Mouse (Mus musculus): Measurements from ENCODE around the gene Hspa2. TPM values are rescaled to one million over a fixed set of nuclear protein-coding genes. Genes with fewer than 3 reads are reported as not detected.

Hspa2 gene
- 0.48 TPM for polyA plus RNA-seq (2014; fragmentation: Illumina TruSeq; extraction: RNeasy Lipid Tissue Mini Kit (QIAGEN cat#74804); ENCODE audit: low read depth, low replicate concordance)

GRCm38 (mm10) chr12:76403886-76404537, at the start of gene Hspa2:
Hspa2 (plus strand) TSS chr12:76404176.

DNA sequence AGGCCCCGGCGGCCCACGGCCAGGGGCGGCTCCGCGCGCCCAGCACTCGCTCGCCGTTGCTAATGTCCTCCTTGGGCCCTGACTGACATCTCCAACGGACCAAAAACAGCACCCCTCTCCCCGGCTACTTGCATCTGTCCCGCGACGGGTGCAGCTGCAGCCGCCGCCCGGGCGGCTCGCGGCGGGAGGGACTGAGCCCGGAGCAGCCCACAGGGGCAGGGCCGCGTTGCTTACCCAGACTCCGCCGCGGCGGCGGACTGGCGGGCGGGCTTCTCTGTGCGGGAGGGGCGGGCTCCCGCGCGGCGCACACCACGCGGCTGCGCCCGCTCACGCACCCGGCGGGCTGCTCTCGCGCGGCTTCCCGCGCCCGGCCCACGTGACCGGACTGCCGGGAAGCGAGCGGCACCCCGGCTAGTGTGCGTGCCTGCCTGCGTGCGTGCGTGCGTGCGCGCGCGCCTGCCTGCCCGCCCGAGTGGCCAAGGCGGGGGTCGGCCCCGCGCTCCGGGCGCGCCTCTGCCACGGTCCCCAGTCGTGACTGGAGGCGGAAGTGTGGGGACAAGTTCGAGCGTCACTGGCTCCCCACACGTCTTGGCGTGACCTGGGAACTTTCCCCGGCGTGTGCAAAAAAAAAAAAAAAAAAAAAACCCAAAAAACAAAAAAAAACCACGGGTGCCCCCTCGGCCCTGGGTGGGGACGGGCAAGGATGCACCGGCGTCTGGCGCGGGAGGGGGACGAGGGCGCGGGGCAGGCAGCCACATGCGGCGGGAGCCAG, 34.6 kb upstream of the Hspa2 start, which contains the start of gene Zbtb25:
TSS of gene Zbtb25 (minus strand) at position 397 of the 772 bp plus-strand sequence.

GRCm38 (mm10) chr12:76369978-76370830, 33.8 kb upstream of the Hspa2 start, which contains the start of gene Zbtb1:
Zbtb1 (plus strand) TSS chr12:76370266.

GRCm38 (mm10) chr12:76417433-76417854, 13.5 kb downstream of the Hspa2 start, which contains the start of gene Ppp1r36:
Ppp1r36 (plus strand) TSS chr12:76417538.

Other genes starting within 250 kb of the Hspa2 start
- gene Esr2, start 226.9 kb upstream of the Hspa2 start, polyA plus RNA-seq (2014; fragmentation: Illumina TruSeq; extraction: RNeasy Lipid Tissue Mini Kit (QIAGEN cat#74804); ENCODE audit: low read depth, low replicate concordance): not detected
- not detected for gene Tex21, start 157.4 kb upstream of the Hspa2 start, polyA plus RNA-seq (2014; fragmentation: Illumina TruSeq; extraction: RNeasy Lipid Tissue Mini Kit (QIAGEN cat#74804); ENCODE audit: low read depth, low replicate concordance)
- gene Mthfd1, start 148.9 kb upstream of the Hspa2 start, polyA plus RNA-seq (2014; fragmentation: Illumina TruSeq; extraction: RNeasy Lipid Tissue Mini Kit (QIAGEN cat#74804); ENCODE audit: low read depth, low replicate concordance): 76.8 TPM
- gene Akap5, start 79.3 kb upstream of the Hspa2 start, polyA plus RNA-seq (2014; fragmentation: Illumina TruSeq; extraction: RNeasy Lipid Tissue Mini Kit (QIAGEN cat#74804); ENCODE audit: low read depth, low replicate concordance): 0.56 TPM
- gene Zbtb25, start 34.6 kb upstream of the Hspa2 start, polyA plus RNA-seq (2014; fragmentation: Illumina TruSeq; extraction: RNeasy Lipid Tissue Mini Kit (QIAGEN cat#74804); ENCODE audit: low read depth, low replicate concordance): 6.9 TPM
- 3.5 TPM for gene Zbtb1, start 33.9 kb upstream of the Hspa2 start, polyA plus RNA-seq (2014; fragmentation: Illumina TruSeq; extraction: RNeasy Lipid Tissue Mini Kit (QIAGEN cat#74804); ENCODE audit: low read depth, low replicate concordance)
- gene Ppp1r36, start 13.4 kb downstream of the Hspa2 start, polyA plus RNA-seq (2014; fragmentation: Illumina TruSeq; extraction: RNeasy Lipid Tissue Mini Kit (QIAGEN cat#74804); ENCODE audit: low read depth, low replicate concordance): not detected
- gene Plekhg3, start 126.7 kb downstream of the Hspa2 start, polyA plus RNA-seq (2014; fragmentation: Illumina TruSeq; extraction: RNeasy Lipid Tissue Mini Kit (QIAGEN cat#74804); ENCODE audit: low read depth, low replicate concordance): 4.8 TPM